Mouse (Mus musculus): ENCODE results near the gene Pcbd2. TPM values are rescaled to one million over a fixed set of nuclear protein-coding genes. Genes with fewer than 3 reads are reported as not detected.

Gene Pcbd2
- total and polyA plus RNA-seq, 2 experiments: 32.7 to 36.0 TPM

GRCm38 (mm10) chr13:55737885-55738284 is 10.7 kb downstream of the Pcbd2 start:
- H3K4me1 ChIP-seq (ENCODE audit: control insufficient read depth, insufficient read depth, low read length): peaks cover 2% of the 10 kb centered on the region; the same call in 1 of the 2 replicates
- no peak for DNase-seq (ENCODE audit: extremely low read depth, low read depth, low spot score)
- H3K4me3 ChIP-seq (ENCODE audit: insufficient read depth, low read depth, low read length): no peak overlapping the region
- no peaks in the 10 kb centered on the region for H3K36me3 ChIP-seq (ENCODE audit: control insufficient read depth, insufficient read depth, low read length)
- 94% methylated on average over 8 of the region's 8 CpGs for WGBS
- H3K27me3 ChIP-seq (ENCODE audit: control insufficient read depth, insufficient read depth, low read length): no peaks in the 10 kb centered on the region
- TF ChIP-seq CTCF (IDR thresholded peaks at IDR 0.05; ENCODE audit: low read depth, low read length) (no peak), POLR2A (IDR thresholded peaks at IDR 0.05; ENCODE audit: extremely low read depth, insufficient read depth, low read length) (no peak)
- H3K27ac ChIP-seq (replicated peaks; ENCODE audit: insufficient read depth, low read depth, low read length): no peak overlapping the region
- no peak overlapping the region for H3K9ac ChIP-seq (ENCODE audit: low read depth, low read length)
- H3K79me2 ChIP-seq (ENCODE audit: control insufficient read depth, insufficient read depth, low read length): peaks cover 3% of the 10 kb centered on the region; the same call in 1 of the 2 replicates

- no peaks in the 10 kb centered on the region for H3K36me3 ChIP-seq (ENCODE audit: control insufficient read depth, insufficient read depth, low read length)
- no peak overlapping the region for H3K9ac ChIP-seq (ENCODE audit: low read depth, low read length)
- H3K79me2 ChIP-seq (ENCODE audit: control insufficient read depth, insufficient read depth, low read length): no peaks in the 10 kb centered on the region; the same call in 1 of the 2 replicates
- 83% methylated on average over 8 of the region's 8 CpGs for WGBS
- H3K27ac ChIP-seq (replicated peaks; ENCODE audit: insufficient read depth, low read depth, low read length): no peak overlapping the region
- H3K4me1 ChIP-seq (ENCODE audit: control insufficient read depth, insufficient read depth, low read length): no peaks in the 10 kb centered on the region
- H3K4me3 ChIP-seq (ENCODE audit: insufficient read depth, low read depth, low read length): no peak overlapping the region
- H3K27me3 ChIP-seq (ENCODE audit: control insufficient read depth, insufficient read depth, low read length): no peaks in the 10 kb centered on the region
- no peak for TF ChIP-seq POLR2A (IDR thresholded peaks at IDR 0.05; ENCODE audit: extremely low read depth, insufficient read depth, low read length)
- no peak for TF ChIP-seq CTCF (IDR thresholded peaks at IDR 0.05; ENCODE audit: low read depth, low read length)
- DNase-seq (ENCODE audit: extremely low read depth, low read depth, low spot score): no peak
These were observed 15.1 kb downstream of the Pcbd2 start for GRCm38 (mm10) chr13:55742306-55742705.

GRCm38 (mm10) chr13:55754380-55754779 is 27.2 kb downstream of the Pcbd2 start:
- WGBS: 82% methylated on average over 13 of the region's 13 CpGs
- TF ChIP-seq CTCF (IDR thresholded peaks at IDR 0.05; ENCODE audit: low read depth, low read length) (no peak), POLR2A (IDR thresholded peaks at IDR 0.05; ENCODE audit: extremely low read depth, insufficient read depth, low read length) (no peak)
- H3K9ac ChIP-seq (ENCODE audit: low read depth, low read length): no peak overlapping the region
- H3K4me3 ChIP-seq (ENCODE audit: insufficient read depth, low read depth, low read length): no peak overlapping the region
- H3K79me2 ChIP-seq (ENCODE audit: control insufficient read depth, insufficient read depth, low read length): 0 out of 2 replicates have a peak, but pooled peaks cover 3% of the 10 kb centered on the region
- H3K4me1 ChIP-seq (ENCODE audit: control insufficient read depth, insufficient read depth, low read length): no peaks in the 10 kb centered on the region
- no peak overlapping the region for H3K27ac ChIP-seq (replicated peaks; ENCODE audit: insufficient read depth, low read depth, low read length)
- DNase-seq (ENCODE audit: extremely low read depth, low read depth, low spot score): no peak
- H3K27me3 ChIP-seq (ENCODE audit: control insufficient read depth, insufficient read depth, low read length): no peaks in the 10 kb centered on the region
- no peaks in the 10 kb centered on the region for H3K36me3 ChIP-seq (ENCODE audit: control insufficient read depth, insufficient read depth, low read length)

- H3K36me3 ChIP-seq (ENCODE audit: control insufficient read depth, insufficient read depth, low read length): no peaks in the 10 kb centered on the region
- no peaks in the 10 kb centered on the region for H3K4me1 ChIP-seq (ENCODE audit: control insufficient read depth, insufficient read depth, low read length)
- H3K27ac ChIP-seq (replicated peaks; ENCODE audit: insufficient read depth, low read depth, low read length): no peak overlapping the region
- no peak overlapping the region for H3K4me3 ChIP-seq (ENCODE audit: insufficient read depth, low read depth, low read length)
- WGBS: 65% methylated on average over 8 of the region's 8 CpGs
- no peaks in the 10 kb centered on the region for H3K27me3 ChIP-seq (ENCODE audit: control insufficient read depth, insufficient read depth, low read length)
- no peak for DNase-seq (ENCODE audit: extremely low read depth, low read depth, low spot score)
- no peak overlapping the region for H3K9ac ChIP-seq (ENCODE audit: low read depth, low read length)
- TF ChIP-seq POLR2A (IDR thresholded peaks at IDR 0.05; ENCODE audit: extremely low read depth, insufficient read depth, low read length): no peak
- TF ChIP-seq CTCF (IDR thresholded peaks at IDR 0.05; ENCODE audit: low read depth, low read length): no peak
- H3K79me2 ChIP-seq (ENCODE audit: control insufficient read depth, insufficient read depth, low read length): 0 out of 2 replicates have a peak, but pooled peaks cover 3% of the 10 kb centered on the region
These were observed 29.6 kb downstream of the Pcbd2 start for GRCm38 (mm10) chr13:55756789-55757188.

- DNase-seq (ENCODE audit: extremely low read depth, low read depth, low spot score): no peak
- Histone ChIP-seq H3K4me1 (ENCODE audit: control insufficient read depth, insufficient read depth, low read length) (no peaks in the 10 kb centered on the region), H3K9ac (ENCODE audit: low read depth, low read length) (no peak overlapping the region), H3K27me3 (ENCODE audit: control insufficient read depth, insufficient read depth, low read length) (no peaks in the 10 kb centered on the region), H3K79me2 (ENCODE audit: control insufficient read depth, insufficient read depth, low read length) (0 out of 2 replicates have a peak, but pooled peaks cover 3% of the 10 kb centered on the region), H3K4me3 (ENCODE audit: insufficient read depth, low read depth, low read length) (no peak overlapping the region), H3K36me3 (ENCODE audit: control insufficient read depth, insufficient read depth, low read length) (no peaks in the 10 kb centered on the region), H3K27ac (replicated peaks; ENCODE audit: insufficient read depth, low read depth, low read length) (no peak overlapping the region)
- 94% methylated on average over 6 of the region's 6 CpGs for WGBS
- no peak for TF ChIP-seq POLR2A (IDR thresholded peaks at IDR 0.05; ENCODE audit: extremely low read depth, insufficient read depth, low read length)
- TF ChIP-seq CTCF (IDR thresholded peaks at IDR 0.05; ENCODE audit: low read depth, low read length): peak; percentile 45
These were observed 30.5 kb downstream of the Pcbd2 start for GRCm38 (mm10) chr13:55757645-55758044.

GRCm38 (mm10) chr13:55760576-55760975 is 33.4 kb downstream of the Pcbd2 start:
- TF ChIP-seq POLR2A (IDR thresholded peaks at IDR 0.05; ENCODE audit: extremely low read depth, insufficient read depth, low read length): no peak
- TF ChIP-seq CTCF (IDR thresholded peaks at IDR 0.05; ENCODE audit: low read depth, low read length): no peak
- Histone ChIP-seq H3K9ac (ENCODE audit: low read depth, low read length) (no peak overlapping the region), H3K4me1 (ENCODE audit: control insufficient read depth, insufficient read depth, low read length) (no peaks in the 10 kb centered on the region), H3K36me3 (ENCODE audit: control insufficient read depth, insufficient read depth, low read length) (no peaks in the 10 kb centered on the region), H3K27me3 (ENCODE audit: control insufficient read depth, insufficient read depth, low read length) (no peaks in the 10 kb centered on the region), H3K79me2 (ENCODE audit: control insufficient read depth, insufficient read depth, low read length) (no peaks in the 10 kb centered on the region), H3K27ac (replicated peaks; ENCODE audit: insufficient read depth, low read depth, low read length) (no peak overlapping the region), H3K4me3 (ENCODE audit: insufficient read depth, low read depth, low read length) (no peak overlapping the region)
- 79% methylated on average over 10 of the region's 10 CpGs for WGBS
- no peak for DNase-seq (ENCODE audit: extremely low read depth, low read depth, low spot score)

Data from liver, adult 2 months (tissue).